Mouse (Mus musculus) heart, embryonic 14.5 days (tissue): ENCODE data around the gene Lce1h. TPM values are rescaled to one million over a fixed set of nuclear protein-coding genes. Genes with fewer than 3 reads are reported as not detected.

ENCODE experiments used
- ATAC-seq: fragments of 200-750 bp; cut with Nextera tagmentation; 2 replicates; pipeline ENCODE4 v1.8.0; 2017; ENCODE audit warnings: low read depth, moderate TSS enrichment; ENCODE audit not compliant: insufficient number of reproducible peaks, insufficient read depth, low FRiP score
- H3K27ac ChIP-seq, 2 experiments: fragments of 200-500 bp in 1 of 2; fragments of 300-500 bp in 1 of 2; sonication (generic) in 1 of 2; replicated peaks in 1 of 2; 2 replicates each; pipeline ENCODE4 v1.5.1; 2012 to 2014; ENCODE audit warnings: low read depth in 2 of 2, low read length in 2 of 2, control low read depth in 1 of 2, mild to moderate bottlenecking in 1 of 2, mixed read lengths in 1 of 2; ENCODE audit not compliant: control insufficient read depth in 1 of 2, insufficient read depth in 1 of 2
- H3K27me3 ChIP-seq: fragments of 300-500 bp; sonication (generic); 2 replicates; pipeline ENCODE4 v1.6.1; 2014; ENCODE audit warnings: mild to moderate bottlenecking, low read length, control low read depth; ENCODE audit not compliant: control insufficient read depth, insufficient read depth
- H3K36me3 ChIP-seq: fragments of 300-500 bp; sonication (generic); 2 replicates; pipeline ENCODE4 v1.6.1; 2014; ENCODE audit warnings: mild to moderate bottlenecking, control low read depth, low read length, mixed read lengths; ENCODE audit not compliant: control insufficient read depth, insufficient read depth
- H3K4me1 ChIP-seq, 2 experiments: fragments of 200-500 bp in 1 of 2; fragments of 300-500 bp in 1 of 2; sonication (generic) in 1 of 2; 2 replicates each; pipeline ENCODE4 v1.6.1; 2012 to 2014; ENCODE audit warnings: low read length in 2 of 2, control low read depth in 1 of 2, mixed read lengths in 1 of 2; ENCODE audit not compliant: control insufficient read depth in 2 of 2, insufficient read depth in 2 of 2
- H3K4me2 ChIP-seq: fragments of 300-500 bp; sonication (generic); 2 replicates; pipeline ENCODE4 v1.6.1; 2014; ENCODE audit warnings: mild to moderate bottlenecking, low read length
- H3K4me3 ChIP-seq, 2 experiments: fragments of 200-500 bp in 1 of 2; fragments of 300-500 bp in 1 of 2; sonication (generic) in 1 of 2; 2 replicates each; pipeline ENCODE4 v1.5.1; 2012 to 2014; ENCODE audit warnings: low read length in 2 of 2, mild to moderate bottlenecking in 2 of 2, control low read depth in 1 of 2, low read depth in 1 of 2, moderate library complexity in 1 of 2; ENCODE audit not compliant: control insufficient read depth in 1 of 2, insufficient read depth in 1 of 2
- H3K9ac ChIP-seq: fragments of 300-500 bp; sonication (generic); 2 replicates; pipeline ENCODE4 v1.6.1; 2014; ENCODE audit warnings: mild to moderate bottlenecking, low read length
- H3K9me3 ChIP-seq: fragments of 300-500 bp; sonication (generic); 2 replicates; pipeline ENCODE4 v1.6.1; 2016; ENCODE audit warnings: low read length, control low read depth; ENCODE audit not compliant: control insufficient read depth
- WGBS: fragments of 180-500 bp; shearing (Covaris S2); extraction: QIAGEN DNeasy Blood & Tissue Kit; methylation state at CpG from one replicate; pipeline ENCODE4 v1.1.7; 2014; 5-methylcytosine and 5-hydroxymethylcytosine counted together
- polyA plus RNA-seq: library from polyadenylated mRNA; unstranded; fragments of >200 nt; fragmentation: Nextera tagmentation; extraction: Ambion mirVana; gene quantifications from 2 replicates; pipeline ENCODE4 v1.2.1, GENCODE M21; 2014

Gene Lce1h
- polyA plus RNA-seq, 1 experiment from 2014 or later, result not detected

- no peak overlapping the region for H3K4me2 ChIP-seq
- WGBS, result 74% methylated on average over 5 of the region's 5 CpGs
- no peak for ATAC-seq
These were observed 42.2 kb downstream of the Lce1h start for GRCm38 (mm10) chr3:92722631-92723030.

DNA sequence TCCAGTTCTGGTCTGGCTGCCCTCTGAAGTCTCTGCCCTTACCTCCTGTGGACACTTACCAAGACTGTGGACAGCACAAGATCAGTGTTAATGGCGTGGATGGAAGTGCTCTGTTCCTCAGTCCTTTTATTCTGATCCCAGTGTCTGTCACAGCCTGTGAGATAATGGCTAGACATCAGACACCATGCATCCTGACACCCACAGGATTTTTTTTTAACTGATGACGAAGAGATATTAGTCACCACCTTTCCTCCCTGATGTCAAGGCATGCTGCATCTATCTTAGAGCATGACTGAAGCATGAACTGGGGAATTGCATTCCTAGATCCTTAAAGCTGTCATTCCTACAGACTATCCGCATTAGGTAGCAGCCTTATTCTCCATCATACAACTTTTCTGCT, 44.6 kb downstream of the Lce1h start, which contains the start of gene Lce1f:
Gene Lce1f (minus strand): TSS at position 101 of the 400 bp plus-strand sequence.
- no peak within 1 kb of the TSS for H3K9ac ChIP-seq
- WGBS, result 70% methylated on average over 3 of the region's 3 CpGs
- no peak within 1 kb of the TSS for H3K4me2 ChIP-seq
- H3K4me1 ChIP-seq, result no peaks in the 10 kb centered on the region
- H3K4me3 ChIP-seq, result no peak within 1 kb of the TSS
- H3K9me3 ChIP-seq, result no peaks in the 10 kb centered on the region
- H3K27ac ChIP-seq, result no peak within 1 kb of the TSS
- ATAC-seq, result no peak
- no peaks in the 10 kb centered on the region for H3K36me3 ChIP-seq
- no peaks in the 10 kb centered on the region for H3K27me3 ChIP-seq

More at GRCm38 (mm10) chr3:92722631-92723030, 42.2 kb downstream of the Lce1h start:
- no peak overlapping the region for H3K9ac ChIP-seq
- H3K27me3 ChIP-seq, result no peaks in the 10 kb centered on the region
- no peaks in the 10 kb centered on the region for H3K9me3 ChIP-seq
- H3K36me3 ChIP-seq, result no peaks in the 10 kb centered on the region
- H3K27ac ChIP-seq, result no peak overlapping the region
- H3K4me1 ChIP-seq, result no peaks in the 10 kb centered on the region
- H3K4me3 ChIP-seq, result no peak overlapping the region

DNA sequence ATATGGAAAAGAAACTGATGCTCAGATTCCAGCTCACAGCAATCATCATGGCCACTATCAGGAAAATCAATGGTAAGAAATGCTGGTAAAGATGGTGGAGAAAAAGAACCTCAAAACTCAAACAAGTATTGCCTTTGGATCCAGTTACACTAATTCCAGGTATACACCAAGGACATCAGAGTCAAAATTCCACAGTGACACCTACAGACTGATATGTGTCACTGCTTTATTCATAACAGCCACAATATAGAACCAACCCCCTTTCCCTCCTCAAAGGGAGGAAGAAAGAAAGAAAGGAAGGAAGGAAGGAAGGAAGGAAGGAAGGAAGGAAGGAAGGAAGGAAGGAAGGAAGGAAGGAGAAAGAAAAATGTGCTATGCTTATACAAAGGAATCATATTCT, 49.7 kb downstream of the Lce1h start:
- Histone ChIP-seq H3K27ac (no peak overlapping the region), H3K27me3 (no peaks in the 10 kb centered on the region), H3K9me3 (no peaks in the 10 kb centered on the region), H3K9ac (no peak overlapping the region), H3K4me2 (no peak overlapping the region), H3K4me1 (no peaks in the 10 kb centered on the region), H3K36me3 (no peaks in the 10 kb centered on the region), H3K4me3 (no peak overlapping the region)
- no peak for ATAC-seq

Other genes with a start within 250 kb of the Lce1h start
- gene 2310046K23Rik, start 230.6 kb downstream of the Lce1h start, polyA plus RNA-seq, result not detected in 2 replicates
- gene Ivl, start 191.3 kb downstream of the Lce1h start, polyA plus RNA-seq, result not detected in 2 replicates
- not detected in 2 replicates for gene Smcp, start 176.1 kb downstream of the Lce1h start, polyA plus RNA-seq
- not detected in 2 replicates for gene 2210017I01Rik, start 157.6 kb downstream of the Lce1h start, polyA plus RNA-seq
- not detected in 2 replicates for gene Lce6a, start 143.4 kb downstream of the Lce1h start, polyA plus RNA-seq
- not detected in 2 replicates for gene Lce1a1, start 116.8 kb downstream of the Lce1h start, polyA plus RNA-seq
- not detected in 2 replicates for gene Lce1b, start 108.1 kb downstream of the Lce1h start, polyA plus RNA-seq
- not detected in 2 replicates for gene Lce1a2, start 94.8 kb downstream of the Lce1h start, polyA plus RNA-seq
- not detected in 2 replicates for gene Lce1c, start 85.8 kb downstream of the Lce1h start, polyA plus RNA-seq
- not detected in 2 replicates for gene Lce1d, start 77.9 kb downstream of the Lce1h start, polyA plus RNA-seq
- gene Lce1e, start 56.0 kb downstream of the Lce1h start, polyA plus RNA-seq, result not detected in 2 replicates
- gene Lce1f, start 44.7 kb downstream of the Lce1h start, polyA plus RNA-seq, result not detected in 2 replicates
- not detected in 2 replicates for gene Gm38119, start 26.0 kb downstream of the Lce1h start, polyA plus RNA-seq
- gene Lce1g, start 12.7 kb downstream of the Lce1h start, polyA plus RNA-seq, result not detected in 2 replicates
- gene Lce1i, start 13.8 kb upstream of the Lce1h start, polyA plus RNA-seq, result not detected in 2 replicates
- not detected in 2 replicates for gene Lce1j, start 25.4 kb upstream of the Lce1h start, polyA plus RNA-seq
- gene Lce1k, start 42.8 kb upstream of the Lce1h start, polyA plus RNA-seq, result not detected in 2 replicates
- gene Kprp, start 62.2 kb upstream of the Lce1h start, polyA plus RNA-seq, result not detected in 2 replicates
- not detected in 2 replicates for gene Lce1l, start 86.2 kb upstream of the Lce1h start, polyA plus RNA-seq
- not detected in 2 replicates for gene 2310050C09Rik, start 105.2 kb upstream of the Lce1h start, polyA plus RNA-seq
- gene Lce3a, start 161.2 kb upstream of the Lce1h start, polyA plus RNA-seq, result not detected in 2 replicates
- not detected in 2 replicates for gene Lce3b, start 167.9 kb upstream of the Lce1h start, polyA plus RNA-seq
- not detected in 2 replicates for gene Lce3c, start 179.4 kb upstream of the Lce1h start, polyA plus RNA-seq
- gene Lce3d, start 192.3 kb upstream of the Lce1h start, polyA plus RNA-seq, result not detected in 2 replicates
- not detected in 2 replicates for gene Lce3e, start 202.0 kb upstream of the Lce1h start, polyA plus RNA-seq
- not detected in 2 replicates for gene Lce3f, start 227.2 kb upstream of the Lce1h start, polyA plus RNA-seq